Mouse (Mus musculus): ENCODE data around the gene Zyg11a. TPM values are rescaled to one million over a fixed set of nuclear protein-coding genes. Genes with fewer than 3 reads are reported as not detected.
A peak's percentile ranks its signal among the peaks of the same experiment; 100 is the strongest.

Gene Zyg11a
- not detected in 2 replicates for polyA plus RNA-seq (2014; fragmentation: Nextera tagmentation; extraction: Ambion mirVana)

GRCm38 (mm10) chr4:108217332-108218179 lies at the start of gene Zyg11a:
TSS of gene Zyg11a (minus strand) at chr4:108218048.
- 2% methylated on average over 68 of the region's 107 CpGs for WGBS (ENCODE audit: insufficient replicate concordance)
- no peaks in the 10 kb centered on the region for H3K9me3 ChIP-seq (replicated peaks; ENCODE audit: control insufficient read depth, low read length)
- ATAC-seq (replicated peaks; ENCODE audit: insufficient number of reproducible peaks, low FRiP score, low TSS enrichment), result peak; percentile 39; the same call in 1 of the 2 replicates
- peaks cover 29% of the 10 kb centered on the region for H3K27me3 ChIP-seq (ENCODE audit: control insufficient read depth, insufficient read depth, low read length)
- H3K9ac ChIP-seq (ENCODE audit: low read depth, low read length), result 0 out of 2 replicates have a peak within 1 kb of the TSS, but pooled peaks have one; percentile 28
- H3K4me3 ChIP-seq (ENCODE audit: low read depth, low read length), result peak within 1 kb of the TSS; percentile 51
- H3K36me3 ChIP-seq (ENCODE audit: control insufficient read depth, insufficient read depth, low read length), result no peaks in the 10 kb centered on the region
- H3K4me2 ChIP-seq, result peak within 1 kb of the TSS; percentile 79
- peaks cover 4% of the 10 kb centered on the region; the same call in 1 of the 2 replicates for H3K4me1 ChIP-seq (ENCODE audit: control insufficient read depth, insufficient read depth, low read length)
- H3K27ac ChIP-seq (ENCODE audit: low read depth, low read length), result no peak within 1 kb of the TSS

DNA sequence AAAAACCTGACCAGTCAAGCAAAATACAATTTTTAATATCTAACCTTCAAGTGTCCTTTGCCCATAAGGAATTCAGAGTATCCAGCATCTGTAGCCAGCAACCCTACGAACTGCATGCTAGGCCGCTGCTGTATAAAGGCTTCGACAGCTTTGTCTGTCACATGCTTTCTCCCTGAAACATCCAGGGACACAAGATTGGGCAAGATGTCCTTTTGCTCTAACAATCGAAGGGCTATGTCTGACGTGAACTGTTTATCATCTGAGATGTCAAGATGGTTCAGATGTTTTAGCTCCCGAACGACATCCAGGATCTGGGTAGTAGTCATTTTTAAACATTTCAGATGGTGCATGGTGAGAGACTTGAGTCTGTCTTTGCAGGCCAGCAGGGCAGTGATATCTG lies 47.9 kb upstream of the Zyg11a start:
- Histone ChIP-seq H3K4me2 (no peak overlapping the region), H3K4me1 (ENCODE audit: control insufficient read depth, insufficient read depth, low read length) (no peaks in the 10 kb centered on the region), H3K4me3 (ENCODE audit: low read depth, low read length) (no peak overlapping the region), H3K9ac (ENCODE audit: low read depth, low read length) (no peak overlapping the region), H3K36me3 (ENCODE audit: control insufficient read depth, insufficient read depth, low read length) (peaks cover 13% of the 10 kb centered on the region), H3K27ac (ENCODE audit: low read depth, low read length) (no peak overlapping the region), H3K9me3 (replicated peaks; ENCODE audit: control insufficient read depth, low read length) (no peaks in the 10 kb centered on the region), H3K27me3 (ENCODE audit: control insufficient read depth, insufficient read depth, low read length) (no peaks in the 10 kb centered on the region)
- 73% methylated on average over 7 of the region's 7 CpGs for whole genome bisulfite sequencing (ENCODE audit: insufficient replicate concordance)
- ATAC-seq (replicated peaks; ENCODE audit: insufficient number of reproducible peaks, low FRiP score, low TSS enrichment), result no peak

DNA sequence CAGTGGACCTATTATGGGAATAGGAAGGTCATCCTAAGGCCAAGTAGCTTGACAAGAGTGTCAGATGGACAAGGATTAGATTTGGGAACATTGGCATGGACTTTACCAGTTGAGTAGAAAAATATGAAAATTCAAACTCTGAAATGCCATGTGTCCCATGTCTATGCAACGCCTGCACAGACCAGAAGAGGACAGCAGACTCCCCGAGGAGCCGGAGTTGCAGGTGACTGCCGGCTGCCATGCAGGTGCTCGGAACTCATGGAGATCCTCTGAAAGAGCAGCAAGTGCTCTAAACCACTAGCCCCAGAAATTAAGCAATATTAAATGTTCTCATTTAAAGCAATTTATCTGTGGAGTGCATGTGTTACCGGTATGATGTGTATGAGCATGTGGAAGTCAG lies 35.5 kb upstream of the Zyg11a start:
- no peak for ATAC-seq (replicated peaks; ENCODE audit: insufficient number of reproducible peaks, low FRiP score, low TSS enrichment)
- H3K9me3 ChIP-seq (replicated peaks; ENCODE audit: control insufficient read depth, low read length), result no peaks in the 10 kb centered on the region

GRCm38 (mm10) chr4:108250501-108250900 lies 32.7 kb upstream of the Zyg11a start:
- Histone ChIP-seq H3K27me3 (ENCODE audit: control insufficient read depth, insufficient read depth, low read length) (no peaks in the 10 kb centered on the region), H3K27ac (ENCODE audit: low read depth, low read length) (no peak overlapping the region), H3K9ac (ENCODE audit: low read depth, low read length) (no peak overlapping the region), H3K36me3 (ENCODE audit: control insufficient read depth, insufficient read depth, low read length) (peaks cover 18% of the 10 kb centered on the region), H3K4me2 (no peak overlapping the region), H3K4me1 (ENCODE audit: control insufficient read depth, insufficient read depth, low read length) (no peaks in the 10 kb centered on the region), H3K9me3 (replicated peaks; ENCODE audit: control insufficient read depth, low read length) (no peaks in the 10 kb centered on the region), H3K4me3 (ENCODE audit: low read depth, low read length) (no peak overlapping the region)
- ATAC-seq (replicated peaks; ENCODE audit: insufficient number of reproducible peaks, low FRiP score, low TSS enrichment), result no peak
- WGBS (ENCODE audit: insufficient replicate concordance), result 92% methylated on average over 9 of the region's 9 CpGs

More for the DNA sequence above, 35.5 kb upstream of the Zyg11a start:
- WGBS (ENCODE audit: insufficient replicate concordance), result 86% methylated on average over 6 of the region's 6 CpGs
- no peak overlapping the region for H3K4me2 ChIP-seq
- H3K9ac ChIP-seq (ENCODE audit: low read depth, low read length), result no peak overlapping the region
- H3K36me3 ChIP-seq (ENCODE audit: control insufficient read depth, insufficient read depth, low read length), result peaks cover 28% of the 10 kb centered on the region
- H3K27me3 ChIP-seq (ENCODE audit: control insufficient read depth, insufficient read depth, low read length), result no peaks in the 10 kb centered on the region
- no peak overlapping the region for H3K4me3 ChIP-seq (ENCODE audit: low read depth, low read length)
- H3K27ac ChIP-seq (ENCODE audit: low read depth, low read length), result no peak overlapping the region
- no peaks in the 10 kb centered on the region for H3K4me1 ChIP-seq (ENCODE audit: control insufficient read depth, insufficient read depth, low read length)

GRCm38 (mm10) chr4:108249314-108249713 lies 31.5 kb upstream of the Zyg11a start:
- Histone ChIP-seq H3K9me3 (replicated peaks; ENCODE audit: control insufficient read depth, low read length) (no peaks in the 10 kb centered on the region), H3K4me1 (ENCODE audit: control insufficient read depth, insufficient read depth, low read length) (no peaks in the 10 kb centered on the region), H3K4me3 (ENCODE audit: low read depth, low read length) (no peak overlapping the region), H3K4me2 (no peak overlapping the region), H3K27ac (ENCODE audit: low read depth, low read length) (no peak overlapping the region), H3K9ac (ENCODE audit: low read depth, low read length) (no peak overlapping the region), H3K27me3 (ENCODE audit: control insufficient read depth, insufficient read depth, low read length) (no peaks in the 10 kb centered on the region), H3K36me3 (ENCODE audit: control insufficient read depth, insufficient read depth, low read length) (peaks cover 18% of the 10 kb centered on the region)
- 86% methylated on average over 3 of the region's 3 CpGs for whole genome bisulfite sequencing (ENCODE audit: insufficient replicate concordance)
- ATAC-seq (replicated peaks; ENCODE audit: insufficient number of reproducible peaks, low FRiP score, low TSS enrichment), result no peak

DNA sequence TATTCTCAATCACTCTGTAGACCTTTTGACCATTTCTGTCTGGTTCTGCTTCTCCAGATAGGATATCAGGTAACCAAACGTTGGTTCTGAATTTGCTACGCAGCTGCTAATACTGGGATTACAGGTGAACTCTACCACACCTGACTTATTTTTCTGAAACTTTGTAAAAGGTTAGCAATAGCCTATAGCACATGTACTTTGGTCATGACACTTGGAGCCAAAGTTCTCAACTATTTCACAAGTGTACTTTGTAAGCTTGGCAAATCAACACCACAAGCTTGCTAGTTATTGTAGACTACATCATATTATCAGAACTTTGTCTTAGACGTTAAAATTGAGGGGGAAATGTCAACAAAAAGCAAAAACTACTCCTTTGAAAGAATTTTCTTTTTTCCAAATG lies 15.8 kb upstream of the Zyg11a start:
- Histone ChIP-seq H3K9me3 (replicated peaks; ENCODE audit: control insufficient read depth, low read length) (no peaks in the 10 kb centered on the region), H3K4me2 (no peak overlapping the region), H3K4me1 (ENCODE audit: control insufficient read depth, insufficient read depth, low read length) (no peaks in the 10 kb centered on the region), H3K4me3 (ENCODE audit: low read depth, low read length) (no peak overlapping the region), H3K36me3 (ENCODE audit: control insufficient read depth, insufficient read depth, low read length) (peaks cover 15% of the 10 kb centered on the region), H3K27me3 (ENCODE audit: control insufficient read depth, insufficient read depth, low read length) (no peaks in the 10 kb centered on the region), H3K27ac (ENCODE audit: low read depth, low read length) (no peak overlapping the region), H3K9ac (ENCODE audit: low read depth, low read length) (no peak overlapping the region)
- 86% methylated on average over 3 of the region's 3 CpGs for WGBS (ENCODE audit: insufficient replicate concordance)
- ATAC-seq (replicated peaks; ENCODE audit: insufficient number of reproducible peaks, low FRiP score, low TSS enrichment), result no peak

GRCm38 (mm10) chr4:108225341-108225872 lies 7.6 kb upstream of the Zyg11a start:
- H3K4me1 ChIP-seq (ENCODE audit: control insufficient read depth, insufficient read depth, low read length), result no peaks in the 10 kb centered on the region
- H3K36me3 ChIP-seq (ENCODE audit: control insufficient read depth, insufficient read depth, low read length), result no peaks in the 10 kb centered on the region
- no peak overlapping the region for H3K9ac ChIP-seq (ENCODE audit: low read depth, low read length)
- no peak overlapping the region for H3K4me3 ChIP-seq (ENCODE audit: low read depth, low read length)
- H3K27ac ChIP-seq (ENCODE audit: low read depth, low read length), result no peak overlapping the region
- no peak overlapping the region for H3K4me2 ChIP-seq
- 66% methylated on average over 3 of the region's 3 CpGs for WGBS (ENCODE audit: insufficient replicate concordance)
- no peaks in the 10 kb centered on the region for H3K27me3 ChIP-seq (ENCODE audit: control insufficient read depth, insufficient read depth, low read length)
- ATAC-seq (replicated peaks; ENCODE audit: insufficient number of reproducible peaks, low FRiP score, low TSS enrichment), result no peak
- H3K9me3 ChIP-seq (replicated peaks; ENCODE audit: control insufficient read depth, low read length), result no peaks in the 10 kb centered on the region

DNA sequence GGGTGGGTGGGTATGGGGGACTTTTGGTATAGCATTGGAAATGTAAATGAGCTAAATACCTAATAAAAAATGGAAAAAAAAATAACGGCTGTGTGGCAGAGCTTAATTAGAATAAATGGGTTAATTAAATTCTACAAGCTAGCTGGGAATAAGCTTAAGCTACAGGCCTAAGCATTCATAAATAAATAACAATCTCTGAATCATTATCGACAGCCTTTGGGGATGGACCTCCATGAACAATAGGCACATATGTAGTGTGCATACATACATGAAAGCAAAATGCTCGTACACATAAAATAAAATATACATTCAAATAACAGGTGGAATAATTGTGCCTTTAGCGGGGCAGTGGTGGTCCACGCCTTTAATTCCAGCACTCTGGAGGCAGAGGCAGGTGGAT lies 4.7 kb upstream of the Zyg11a start:
- Histone ChIP-seq H3K27ac (ENCODE audit: low read depth, low read length) (no peak overlapping the region), H3K36me3 (ENCODE audit: control insufficient read depth, insufficient read depth, low read length) (no peaks in the 10 kb centered on the region), H3K4me3 (ENCODE audit: low read depth, low read length) (no peak overlapping the region), H3K9me3 (replicated peaks; ENCODE audit: control insufficient read depth, low read length) (no peaks in the 10 kb centered on the region), H3K9ac (ENCODE audit: low read depth, low read length) (no peak overlapping the region), H3K27me3 (ENCODE audit: control insufficient read depth, insufficient read depth, low read length) (peaks cover 16% of the 10 kb centered on the region), H3K4me1 (ENCODE audit: control insufficient read depth, insufficient read depth, low read length) (peaks cover 4% of the 10 kb centered on the region; the same call in 1 of the 2 replicates), H3K4me2 (no peak overlapping the region)
- WGBS (ENCODE audit: insufficient replicate concordance), result 90% methylated on average over 5 of the region's 5 CpGs
- no peak for ATAC-seq (replicated peaks; ENCODE audit: insufficient number of reproducible peaks, low FRiP score, low TSS enrichment)
